Mouse (Mus musculus): ENCODE results near the gene Coa7. TPM values are rescaled to one million over a fixed set of nuclear protein-coding genes. Genes with fewer than 3 reads are reported as not detected.

Coa7 gene
- total RNA-seq (2014; rRNA removed) = 11.7 and 16.3 TPM in 2 replicates
- polyA plus RNA-seq (2012; rRNA removed) = 19.3 and 21.9 TPM in 2 replicates

DNA sequence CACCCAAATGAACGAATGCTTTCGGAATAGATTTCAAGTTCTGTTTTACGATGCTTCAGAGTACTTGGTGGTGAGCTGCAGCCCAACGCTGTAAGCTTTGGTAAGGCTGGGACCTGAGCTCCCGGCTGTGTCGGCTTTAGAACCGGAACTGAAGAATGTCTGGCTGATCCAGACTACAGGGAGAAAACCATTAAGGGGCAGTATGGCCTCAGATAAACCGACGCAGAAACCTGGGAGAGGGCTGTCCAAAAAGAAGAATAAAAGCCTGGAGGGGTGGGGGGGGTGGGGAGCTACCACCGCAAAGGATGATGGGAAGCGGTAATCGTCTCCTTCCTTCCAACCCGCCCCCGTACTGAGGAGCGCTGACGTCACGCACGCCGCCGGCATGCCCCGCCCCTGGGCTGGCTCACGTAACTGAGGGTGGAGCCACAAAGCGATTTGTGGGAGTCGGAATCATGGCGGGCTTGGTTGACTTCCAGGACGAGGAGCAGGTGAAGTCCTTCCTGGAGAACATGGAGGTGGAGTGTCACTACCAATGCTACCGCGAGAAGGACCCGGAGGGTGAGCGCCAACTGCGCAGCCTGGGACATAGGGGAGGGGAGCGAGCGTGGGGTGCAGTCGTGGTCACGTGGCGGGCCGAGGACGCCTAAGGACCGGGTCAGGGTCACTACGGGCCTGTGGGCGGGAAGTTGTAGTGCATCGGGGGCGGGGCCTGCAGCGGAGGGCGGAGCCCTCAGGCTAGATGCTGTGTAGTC lies at the start of gene Coa7:
Gene Coa7, plus strand, starts transcription at position 411 of the 755 bp plus-strand sequence.
- WGBS = under 1% methylated on average over 45 of the region's 45 CpGs
- Histone ChIP-seq H3K4me3 (ENCODE audit: insufficient read depth, low read depth, low read length) (peak within 1 kb of the TSS; percentile 95), H3K27me3 (ENCODE audit: control insufficient read depth, insufficient read depth, low read length) (no peaks in the 10 kb centered on the region)

DNA sequence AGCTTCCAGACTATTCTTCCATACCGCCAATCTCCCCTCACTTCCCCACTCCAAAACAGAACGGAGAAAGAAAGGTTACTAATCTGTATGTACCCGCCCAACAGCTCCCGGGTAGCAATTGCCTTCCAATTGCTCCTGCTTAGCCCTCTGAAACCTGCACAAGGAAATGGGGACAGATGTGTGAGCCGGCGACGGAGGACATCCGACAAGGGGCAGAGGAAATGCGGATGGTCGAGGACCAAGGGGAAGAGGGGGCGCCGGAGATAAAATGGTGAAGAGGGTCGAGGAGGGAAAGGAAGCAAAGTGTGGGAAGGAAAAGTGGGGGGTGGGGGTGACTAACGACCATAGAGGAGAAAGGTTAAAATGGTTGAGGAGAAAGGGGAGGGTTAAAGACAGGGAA lies 27.7 kb upstream of the Coa7 start:
- Histone ChIP-seq H3K79me2 (ENCODE audit: control insufficient read depth, insufficient read depth, low read length) (peaks cover 38% of the 10 kb centered on the region), H3K36me3 (ENCODE audit: control insufficient read depth, insufficient read depth, low read length) (no peaks in the 10 kb centered on the region), H3K4me3 (ENCODE audit: insufficient read depth, low read depth, low read length) (peak overlapping the region; percentile 97), H3K9ac (ENCODE audit: low read depth, low read length) (peak overlapping the region; percentile 99), H3K27me3 (ENCODE audit: control insufficient read depth, insufficient read depth, low read length) (no peaks in the 10 kb centered on the region), H3K27ac (replicated peaks; ENCODE audit: insufficient read depth, low read depth, low read length) (peak overlapping the region; percentile 93), H3K4me1 (ENCODE audit: control insufficient read depth, insufficient read depth, low read length) (peaks cover 8% of the 10 kb centered on the region)
- DNase-seq (ENCODE audit: extremely low read depth, low read depth, low spot score) = no peak
- TF ChIP-seq POLR2A (IDR thresholded peaks at IDR 0.05; ENCODE audit: extremely low read depth, insufficient read depth, low read length) = no peak
- no peak for TF ChIP-seq CTCF (IDR thresholded peaks at IDR 0.05; ENCODE audit: low read depth, low read length)
- under 1% methylated on average over 14 of the region's 14 CpGs for WGBS

More for the DNA sequence above, at the start of gene Coa7:
- Histone ChIP-seq H3K79me2 (ENCODE audit: control insufficient read depth, insufficient read depth, low read length) (no peaks in the 10 kb centered on the region), H3K4me1 (ENCODE audit: control insufficient read depth, insufficient read depth, low read length) (peaks cover 12% of the 10 kb centered on the region; the same call in 1 of the 2 replicates), H3K9ac (ENCODE audit: low read depth, low read length) (peak within 1 kb of the TSS; percentile 96), H3K36me3 (ENCODE audit: control insufficient read depth, insufficient read depth, low read length) (no peaks in the 10 kb centered on the region), H3K27ac (replicated peaks; ENCODE audit: insufficient read depth, low read depth, low read length) (peak within 1 kb of the TSS; percentile 99)
- no peak for TF ChIP-seq CTCF (IDR thresholded peaks at IDR 0.05; ENCODE audit: low read depth, low read length)
- 0 out of 2 replicates have a peak, but pooled peaks have one; percentile 26 for TF ChIP-seq POLR2A (IDR thresholded peaks at IDR 0.05; ENCODE audit: extremely low read depth, insufficient read depth, low read length)
- peak; percentile 86 for DNase-seq (ENCODE audit: extremely low read depth, low read depth, low spot score)

DNA sequence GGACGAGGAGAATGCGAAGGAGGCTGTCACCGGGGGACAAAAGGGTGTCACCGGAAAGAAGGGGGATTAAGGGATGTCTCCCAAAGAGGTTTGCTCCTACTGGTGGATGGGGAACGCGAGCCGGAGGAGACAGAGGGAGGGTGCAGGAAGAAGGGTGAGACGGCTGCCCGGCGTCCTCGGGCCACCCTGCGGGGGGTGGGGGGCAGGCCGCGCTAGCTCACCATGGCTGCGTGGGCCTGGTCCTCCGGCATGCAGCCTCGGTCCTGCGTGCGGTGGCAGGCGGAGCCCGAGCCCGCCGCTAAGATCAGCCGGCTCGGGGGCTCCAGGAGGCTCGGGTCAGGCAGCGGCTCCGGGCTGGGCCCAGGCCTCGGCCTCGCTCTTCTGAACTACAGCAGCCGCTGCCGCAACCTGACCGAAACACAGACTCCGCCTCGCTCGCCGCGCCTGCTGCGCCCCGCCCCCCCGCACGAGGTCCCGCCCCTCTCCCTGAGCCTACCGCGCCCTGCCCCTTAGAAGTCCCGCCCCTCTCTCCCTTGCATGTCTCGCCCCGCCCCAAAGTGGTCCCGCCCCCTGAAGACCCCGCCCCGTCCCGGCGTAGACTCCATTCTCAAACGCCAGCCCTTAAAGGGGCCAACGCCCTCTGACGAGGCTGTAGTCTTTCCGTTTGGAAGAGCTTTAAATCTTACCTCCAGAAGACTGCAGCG lies 27.1 kb upstream of the Coa7 start, which contains the start of gene Zyg11b:
Gene Zyg11b, minus strand, starts transcription at position 427 of the 704 bp plus-strand sequence.
- peaks cover 35% of the 10 kb centered on the region; the same call in 1 of the 2 replicates for H3K79me2 ChIP-seq (ENCODE audit: control insufficient read depth, insufficient read depth, low read length)
- WGBS = under 1% methylated on average over 46 of the region's 58 CpGs
- H3K4me1 ChIP-seq (ENCODE audit: control insufficient read depth, insufficient read depth, low read length) = peaks cover 8% of the 10 kb centered on the region
- TF ChIP-seq CTCF (IDR thresholded peaks at IDR 0.05; ENCODE audit: low read depth, low read length) (no peak), POLR2A (IDR thresholded peaks at IDR 0.05; ENCODE audit: extremely low read depth, insufficient read depth, low read length) (peak; percentile 94)
- DNase-seq (ENCODE audit: extremely low read depth, low read depth, low spot score) = peak; percentile 77
- H3K27ac ChIP-seq (replicated peaks; ENCODE audit: insufficient read depth, low read depth, low read length) = peak within 1 kb of the TSS; percentile 93
- H3K9ac ChIP-seq (ENCODE audit: low read depth, low read length) = peak within 1 kb of the TSS; percentile 99
- H3K4me3 ChIP-seq (ENCODE audit: insufficient read depth, low read depth, low read length) = peak within 1 kb of the TSS; percentile 97
- H3K36me3 ChIP-seq (ENCODE audit: control insufficient read depth, insufficient read depth, low read length) = no peaks in the 10 kb centered on the region
- no peaks in the 10 kb centered on the region for H3K27me3 ChIP-seq (ENCODE audit: control insufficient read depth, insufficient read depth, low read length)

DNA sequence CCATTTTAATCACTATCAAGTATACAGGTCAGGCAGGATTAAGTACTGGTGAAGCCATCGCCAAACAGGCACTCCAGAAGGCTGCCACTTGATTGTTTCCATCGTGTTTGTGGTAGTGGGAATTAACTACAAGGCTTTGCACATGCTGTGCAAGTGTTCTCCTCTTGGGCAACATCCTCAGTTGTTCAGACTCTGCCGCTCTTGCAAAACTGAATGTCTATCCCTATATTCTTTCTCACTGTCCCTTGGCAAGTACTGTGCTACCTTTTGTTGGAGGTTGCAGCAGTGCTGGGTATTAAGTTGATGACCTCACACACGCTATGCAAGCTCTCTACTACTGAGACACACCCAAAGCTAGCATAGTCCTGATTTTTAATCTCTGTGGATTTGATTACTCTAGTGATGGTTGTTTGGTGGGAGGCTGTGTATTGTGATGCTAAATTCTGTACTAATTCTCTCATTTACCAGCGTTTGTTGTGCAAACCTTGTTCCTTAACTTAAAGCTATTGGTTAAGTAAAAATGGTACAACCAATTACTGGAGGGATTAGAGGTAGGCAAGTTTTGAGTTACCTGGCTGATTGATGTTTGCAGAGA lies 25.5 kb upstream of the Coa7 start:
- Histone ChIP-seq H3K27ac (replicated peaks; ENCODE audit: insufficient read depth, low read depth, low read length) (no peak overlapping the region), H3K4me1 (ENCODE audit: control insufficient read depth, insufficient read depth, low read length) (peaks cover 8% of the 10 kb centered on the region), H3K36me3 (ENCODE audit: control insufficient read depth, insufficient read depth, low read length) (no peaks in the 10 kb centered on the region), H3K9ac (ENCODE audit: low read depth, low read length) (no peak overlapping the region), H3K79me2 (ENCODE audit: control insufficient read depth, insufficient read depth, low read length) (peaks cover 25% of the 10 kb centered on the region; the same call in 1 of the 2 replicates), H3K27me3 (ENCODE audit: control insufficient read depth, insufficient read depth, low read length) (no peaks in the 10 kb centered on the region), H3K4me3 (ENCODE audit: insufficient read depth, low read depth, low read length) (no peak overlapping the region)
- TF ChIP-seq CTCF (IDR thresholded peaks at IDR 0.05; ENCODE audit: low read depth, low read length) (no peak), POLR2A (IDR thresholded peaks at IDR 0.05; ENCODE audit: extremely low read depth, insufficient read depth, low read length) (no peak)
- DNase-seq (ENCODE audit: extremely low read depth, low read depth, low spot score) = no peak
- 85% methylated on average over 5 of the region's 5 CpGs for WGBS

DNA sequence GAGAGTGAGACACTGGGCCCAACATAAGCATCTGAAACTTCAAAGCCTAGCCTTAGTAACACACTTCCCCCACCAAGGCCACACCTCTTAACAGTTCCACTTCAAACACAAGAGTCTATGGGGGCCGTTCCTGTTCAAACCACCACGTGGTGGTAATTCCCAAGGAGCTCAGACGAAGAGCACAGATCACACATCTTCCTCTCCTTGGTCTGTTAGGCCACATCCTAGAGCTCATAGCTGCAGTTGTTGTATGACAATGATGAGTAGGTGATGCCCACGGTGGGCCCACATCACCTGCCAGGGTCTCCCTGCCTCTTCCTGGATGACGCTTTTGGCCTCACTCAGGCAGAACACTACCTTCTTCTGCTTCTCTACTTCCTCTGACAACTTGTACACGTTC lies 17.2 kb upstream of the Coa7 start:
- no peak overlapping the region for H3K4me3 ChIP-seq (ENCODE audit: insufficient read depth, low read depth, low read length)
- no peak overlapping the region for H3K27ac ChIP-seq (replicated peaks; ENCODE audit: insufficient read depth, low read depth, low read length)
- no peak for TF ChIP-seq POLR2A (IDR thresholded peaks at IDR 0.05; ENCODE audit: extremely low read depth, insufficient read depth, low read length)
- no peak for TF ChIP-seq CTCF (IDR thresholded peaks at IDR 0.05; ENCODE audit: low read depth, low read length)
- no peaks in the 10 kb centered on the region for H3K4me1 ChIP-seq (ENCODE audit: control insufficient read depth, insufficient read depth, low read length)
- no peak for DNase-seq (ENCODE audit: extremely low read depth, low read depth, low spot score)
- no peaks in the 10 kb centered on the region for H3K36me3 ChIP-seq (ENCODE audit: control insufficient read depth, insufficient read depth, low read length)
- H3K27me3 ChIP-seq (ENCODE audit: control insufficient read depth, insufficient read depth, low read length) = no peaks in the 10 kb centered on the region
- H3K79me2 ChIP-seq (ENCODE audit: control insufficient read depth, insufficient read depth, low read length) = no peaks in the 10 kb centered on the region
- WGBS = 83% methylated on average over 6 of the region's 6 CpGs
- H3K9ac ChIP-seq (ENCODE audit: low read depth, low read length) = no peak overlapping the region

Measured in liver, adult 2 months (tissue).